Mouse (Mus musculus) stomach, embryonic 15.5 days (tissue): ENCODE results near the gene Chil1. TPM values are rescaled to one million over a fixed set of nuclear protein-coding genes. Genes with fewer than 3 reads are reported as not detected.

Source experiments
- ATAC-seq: fragments of 200-750 bp; cut with Nextera tagmentation; 2 replicates; pipeline ENCODE4 v1.8.0; 2017; ENCODE audit warnings: low read depth, moderate number of reproducible peaks, moderate TSS enrichment; ENCODE audit not compliant: insufficient read depth, low FRiP score
- H3K27ac ChIP-seq: fragments of 300-500 bp; sonication (generic); 2 replicates; pipeline ENCODE4 v1.5.1; 2015; ENCODE audit warnings: mild to moderate bottlenecking, inconsistent platforms
- H3K27me3 ChIP-seq: fragments of 300-500 bp; sonication (generic); replicated peaks from 2 replicates; pipeline ENCODE4 v1.6.1; 2015; ENCODE audit warnings: inconsistent platforms
- H3K36me3 ChIP-seq: fragments of 300-500 bp; sonication (generic); 2 replicates; pipeline ENCODE4 v1.6.1; 2015; ENCODE audit warnings: inconsistent platforms
- H3K4me1 ChIP-seq: fragments of 300-500 bp; sonication (generic); 2 replicates; pipeline ENCODE4 v1.6.1; 2015; ENCODE audit warnings: inconsistent platforms
- H3K4me2 ChIP-seq: fragments of 300-500 bp; sonication (generic); 2 replicates; pipeline ENCODE4 v1.6.1; 2015; ENCODE audit warnings: mild to moderate bottlenecking, inconsistent platforms
- H3K4me3 ChIP-seq: fragments of 300-500 bp; sonication (generic); replicated peaks from 2 replicates; pipeline ENCODE4 v1.5.1; 2015; ENCODE audit warnings: inconsistent platforms
- H3K9ac ChIP-seq: fragments of 300-500 bp; sonication (generic); 2 replicates; pipeline ENCODE4 v1.6.1; 2015; ENCODE audit warnings: inconsistent platforms
- H3K9me3 ChIP-seq: fragments of 300-500 bp; sonication (generic); 2 replicates; pipeline ENCODE4 v1.6.1; 2016; ENCODE audit warnings: inconsistent platforms
- WGBS: fragments of 180-500 bp; shearing (Covaris S2); methylation state at CpG from one replicate; pipeline ENCODE4 v1.1.7; 2015; 5-methylcytosine and 5-hydroxymethylcytosine counted together
- polyA plus RNA-seq: library from polyadenylated mRNA; unstranded; fragments of >200 nt; fragmentation: Nextera tagmentation; extraction: Ambion mirVana; gene quantifications from 2 replicates; pipeline ENCODE4 v1.2.1, GENCODE M21; 2015

Gene Chil1
- polyA plus RNA-seq, 1 experiment from 2014 or later = 2.9 TPM

DNA sequence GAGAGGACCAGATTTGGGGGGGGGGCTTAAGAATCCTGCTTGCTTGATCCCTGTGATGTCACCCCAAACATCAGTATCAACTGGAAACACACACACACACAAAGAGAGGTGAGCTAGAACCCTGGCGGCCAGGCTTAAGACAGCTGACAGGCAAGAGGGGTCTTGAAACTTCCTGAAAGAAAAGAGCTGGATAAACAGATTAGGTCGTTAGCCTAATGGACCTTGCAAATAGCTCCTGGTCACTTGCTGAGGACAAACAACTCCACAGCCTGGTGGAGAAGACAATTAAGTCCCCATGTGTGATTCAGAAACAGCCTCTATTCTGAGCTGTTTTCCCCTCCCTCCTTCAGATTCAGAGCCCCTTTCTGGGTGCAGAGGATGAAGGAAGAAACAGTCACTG lies 29.7 kb downstream of the Chil1 start:
- Histone ChIP-seq H3K36me3 (no peaks in the 10 kb centered on the region), H3K4me2 (no peak overlapping the region), H3K4me1 (peaks cover 22% of the 10 kb centered on the region; the same call in 1 of the 2 replicates), H3K27me3 (no peaks in the 10 kb centered on the region), H3K4me3 (no peak overlapping the region), H3K9ac (no peak overlapping the region), H3K27ac (no peak overlapping the region), H3K9me3 (no peaks in the 10 kb centered on the region)
- no peak for ATAC-seq
- 20% methylated on average over 2 of the region's 2 CpGs for whole genome bisulfite sequencing

DNA sequence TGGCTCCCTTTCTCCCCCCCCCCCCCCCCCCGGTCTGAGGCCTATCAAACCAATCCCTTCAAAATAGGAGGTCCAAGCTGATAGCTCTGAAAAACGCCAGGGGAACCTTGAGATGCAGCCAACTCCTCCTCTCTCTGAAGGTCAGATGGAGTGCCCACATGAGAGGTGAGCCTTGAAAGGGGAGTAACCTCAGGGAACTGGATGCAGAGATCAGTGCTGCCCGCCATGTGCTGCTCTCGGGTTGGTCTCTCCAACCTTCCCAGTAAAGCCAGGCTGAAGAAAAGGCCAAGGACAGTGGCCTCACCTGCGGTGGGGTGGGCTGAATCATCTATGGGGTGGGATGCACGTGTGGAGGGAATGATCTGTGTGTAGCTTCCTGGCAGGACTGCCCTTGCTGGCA lies 30.4 kb downstream of the Chil1 start:
- Histone ChIP-seq H3K36me3 (no peaks in the 10 kb centered on the region), H3K27me3 (no peaks in the 10 kb centered on the region), H3K4me1 (peaks cover 22% of the 10 kb centered on the region; the same call in 1 of the 2 replicates), H3K4me2 (no peak overlapping the region), H3K9ac (no peak overlapping the region), H3K27ac (no peak overlapping the region), H3K4me3 (no peak overlapping the region), H3K9me3 (no peaks in the 10 kb centered on the region)
- ATAC-seq = no peak
- 78% methylated on average over 6 of the region's 6 CpGs for WGBS

DNA sequence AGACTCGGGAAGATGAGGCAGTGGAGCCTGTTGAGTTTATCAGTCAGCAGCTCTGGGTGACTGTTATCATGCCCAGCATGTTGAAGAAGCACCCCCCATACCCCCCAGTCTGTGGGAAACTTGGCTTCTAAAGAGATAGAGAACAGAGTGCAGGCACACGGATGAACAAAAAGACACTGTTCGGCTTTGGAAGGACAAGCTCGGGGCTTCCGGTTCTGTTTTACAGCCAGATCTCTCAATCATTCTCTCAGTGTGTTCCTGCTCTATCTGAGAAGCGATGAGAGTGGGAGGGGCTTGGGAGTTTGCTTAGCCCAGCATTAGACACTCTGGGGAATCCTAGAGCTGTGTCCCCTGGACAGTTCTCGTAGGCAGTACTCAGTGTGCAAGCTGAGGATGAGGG lies 31.4 kb downstream of the Chil1 start:
- no peak overlapping the region for H3K4me2 ChIP-seq
- H3K36me3 ChIP-seq = no peaks in the 10 kb centered on the region
- ATAC-seq = no peak
- 41% methylated on average over 7 of the region's 7 CpGs for WGBS
- H3K9ac ChIP-seq = no peak overlapping the region
- H3K27ac ChIP-seq = peak overlapping the region; percentile 19; the same call in 1 of the 2 replicates
- H3K4me3 ChIP-seq = no peak overlapping the region
- no peaks in the 10 kb centered on the region for H3K9me3 ChIP-seq
- no peaks in the 10 kb centered on the region for H3K27me3 ChIP-seq
- H3K4me1 ChIP-seq = peaks cover 22% of the 10 kb centered on the region; the same call in 1 of the 2 replicates

DNA sequence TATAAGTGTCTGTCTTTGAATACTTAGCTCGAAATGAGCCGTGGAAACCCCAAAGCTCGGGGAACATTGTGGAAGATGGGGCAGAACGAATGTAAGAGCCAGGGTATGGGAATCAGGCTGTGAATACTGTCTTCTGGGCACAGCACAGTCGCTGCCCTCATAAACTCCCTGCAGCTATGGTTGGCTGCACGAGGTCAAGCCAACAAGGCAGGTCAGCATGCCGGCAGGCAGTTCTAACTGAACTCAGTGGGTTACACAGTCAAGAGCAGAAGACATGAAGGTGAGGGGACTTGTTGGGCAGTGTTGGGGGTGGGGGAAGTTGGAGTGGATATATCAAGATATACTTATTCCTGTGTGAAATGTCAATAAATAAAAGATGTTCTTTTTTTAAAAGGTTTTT lies 33.1 kb downstream of the Chil1 start:
- Histone ChIP-seq H3K9ac (no peak overlapping the region), H3K36me3 (no peaks in the 10 kb centered on the region), H3K27ac (no peak overlapping the region), H3K27me3 (no peaks in the 10 kb centered on the region), H3K4me2 (no peak overlapping the region), H3K4me3 (no peak overlapping the region), H3K9me3 (no peaks in the 10 kb centered on the region), H3K4me1 (peaks cover 22% of the 10 kb centered on the region; the same call in 1 of the 2 replicates)
- WGBS = 61% methylated on average over 7 of the region's 7 CpGs
- no peak for ATAC-seq

DNA sequence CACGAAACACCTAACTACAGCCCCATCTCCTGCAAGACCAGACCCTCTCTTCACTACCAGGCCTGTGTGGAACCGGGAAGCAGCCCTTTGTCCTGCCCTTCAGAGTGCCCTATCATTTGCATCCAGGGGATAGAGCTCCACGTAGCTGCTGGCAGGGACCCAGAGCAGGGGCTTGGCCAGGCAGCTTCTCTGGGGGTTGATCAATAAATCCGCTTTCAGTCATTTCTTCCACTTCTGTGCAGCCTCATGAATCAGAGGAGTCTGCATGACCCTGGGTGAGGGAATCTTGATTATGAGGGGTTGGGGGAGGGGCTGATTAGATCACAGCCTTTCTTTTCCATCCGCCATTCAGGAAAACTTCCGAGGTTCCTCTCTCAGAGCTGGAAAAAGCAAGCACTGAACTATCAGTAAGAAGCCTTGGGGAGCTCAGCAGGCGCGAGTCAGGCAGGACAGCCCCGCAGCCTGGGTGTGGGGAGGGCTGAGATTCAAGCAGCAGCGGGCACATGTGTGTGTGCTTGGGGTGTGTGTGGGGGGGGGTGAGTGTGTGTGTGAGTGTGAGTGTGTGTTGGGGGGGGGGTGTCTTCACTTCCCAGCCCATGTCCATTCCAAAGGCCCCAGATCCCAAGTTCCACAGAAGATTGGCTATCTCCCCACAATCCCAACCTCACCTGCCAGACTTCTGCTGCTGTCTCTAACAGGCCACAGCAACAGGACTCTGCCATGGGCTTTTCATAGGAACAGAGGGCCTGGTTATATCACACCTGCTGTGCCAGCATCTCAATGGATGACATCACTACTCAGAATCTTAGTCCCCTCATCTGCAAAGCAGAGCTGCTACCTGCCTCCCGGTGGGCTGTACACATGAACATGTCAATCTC lies 34.0 kb downstream of the Chil1 start:
- no peaks in the 10 kb centered on the region for H3K9me3 ChIP-seq
- H3K4me2 ChIP-seq = no peak overlapping the region
- no peak overlapping the region for H3K9ac ChIP-seq
- peaks cover 20% of the 10 kb centered on the region; the same call in 1 of the 2 replicates for H3K4me1 ChIP-seq
- peak overlapping the region; percentile 61 for H3K27ac ChIP-seq
- no peak for ATAC-seq
- no peaks in the 10 kb centered on the region for H3K36me3 ChIP-seq
- H3K4me3 ChIP-seq = no peak overlapping the region
- no peaks in the 10 kb centered on the region for H3K27me3 ChIP-seq
- WGBS = 32% methylated on average over 11 of the region's 11 CpGs

DNA sequence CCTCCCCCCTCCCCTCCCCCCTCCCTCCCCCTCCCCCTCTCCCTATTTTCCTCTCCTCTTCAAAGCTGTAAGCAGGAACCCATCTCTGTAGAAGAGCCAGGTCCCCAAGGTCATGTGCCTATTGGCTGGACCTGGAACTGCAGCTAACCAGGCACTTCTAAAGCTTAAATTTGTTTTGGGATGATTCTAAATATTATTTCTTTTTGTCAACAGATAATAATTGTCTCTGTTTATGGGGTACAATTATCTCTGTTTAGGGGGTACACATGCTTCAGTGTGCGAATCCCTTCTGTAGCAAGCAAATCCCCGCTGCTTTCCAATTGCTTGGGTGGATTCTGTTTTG lies 34.6 kb downstream of the Chil1 start:
- H3K9ac ChIP-seq = no peak overlapping the region
- no peaks in the 10 kb centered on the region for H3K9me3 ChIP-seq
- no peak overlapping the region for H3K4me3 ChIP-seq
- no peaks in the 10 kb centered on the region for H3K36me3 ChIP-seq
- peak overlapping the region; percentile 67; the same call in 1 of the 2 replicates for H3K27ac ChIP-seq
- no peak overlapping the region for H3K4me2 ChIP-seq
- no peaks in the 10 kb centered on the region for H3K27me3 ChIP-seq
- no peak for ATAC-seq
- peaks cover 17% of the 10 kb centered on the region; the same call in 1 of the 2 replicates for H3K4me1 ChIP-seq
- 60% methylated on average over 2 of the region's 2 CpGs for WGBS

DNA sequence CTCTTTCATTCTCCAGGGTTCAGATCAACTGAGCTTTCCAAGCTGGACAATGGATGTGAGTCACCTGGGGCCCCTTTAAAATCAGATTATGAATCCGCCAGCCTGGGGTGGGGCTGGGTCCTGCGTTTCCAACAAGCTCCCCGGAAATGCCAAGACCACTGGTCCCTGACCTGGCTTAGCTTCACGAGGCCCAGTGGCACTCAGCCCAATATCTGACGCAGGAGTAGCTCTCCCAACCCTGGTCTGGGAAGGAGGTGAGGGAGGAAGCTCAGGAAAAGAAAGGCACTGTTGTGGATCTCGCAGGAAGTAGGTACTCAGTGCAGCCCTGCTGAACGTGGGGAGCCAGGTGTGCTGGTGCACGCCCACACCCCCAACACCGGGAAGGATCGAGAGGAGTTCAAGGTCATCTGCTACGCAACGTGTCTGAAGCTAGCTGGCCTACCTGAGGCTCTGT lies 35.1 kb downstream of the Chil1 start:
- no peaks in the 10 kb centered on the region for H3K27me3 ChIP-seq
- H3K4me2 ChIP-seq = no peak overlapping the region
- H3K36me3 ChIP-seq = no peaks in the 10 kb centered on the region
- H3K4me1 ChIP-seq = peaks cover 17% of the 10 kb centered on the region; the same call in 1 of the 2 replicates
- H3K27ac ChIP-seq = peak overlapping the region; percentile 67
- no peaks in the 10 kb centered on the region for H3K9me3 ChIP-seq
- WGBS = 39% methylated on average over 12 of the region's 12 CpGs
- H3K4me3 ChIP-seq = no peak overlapping the region
- H3K9ac ChIP-seq = no peak overlapping the region
- ATAC-seq = peak; percentile 59

DNA sequence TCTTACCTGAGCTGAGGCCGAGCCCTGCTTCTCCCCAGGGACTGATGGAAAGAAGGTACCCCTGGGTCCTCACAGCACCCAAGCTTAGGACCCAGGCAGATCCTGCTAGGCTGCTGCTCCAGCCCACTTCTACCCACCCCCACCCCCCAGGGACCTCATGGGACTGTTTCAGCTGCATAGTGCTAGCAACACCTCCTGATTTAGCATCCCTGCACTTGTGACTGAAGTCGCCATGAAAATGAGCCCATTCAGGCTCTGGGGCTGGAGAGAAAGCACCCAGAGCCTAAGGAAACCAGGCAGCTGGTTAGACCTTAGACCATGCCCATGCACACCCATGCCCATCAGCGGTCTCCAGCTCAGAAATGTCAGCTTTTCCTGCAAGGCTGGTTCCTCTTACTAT lies 36.0 kb downstream of the Chil1 start:
- ATAC-seq = no peak
- no peak overlapping the region for H3K4me3 ChIP-seq
- H3K27ac ChIP-seq = peak overlapping the region; percentile 67; the same call in 1 of the 2 replicates
- WGBS = 72% methylated on average over 3 of the region's 3 CpGs
- no peaks in the 10 kb centered on the region for H3K9me3 ChIP-seq
- no peaks in the 10 kb centered on the region for H3K36me3 ChIP-seq
- no peaks in the 10 kb centered on the region for H3K27me3 ChIP-seq
- no peak overlapping the region for H3K4me2 ChIP-seq
- peaks cover 17% of the 10 kb centered on the region; the same call in 1 of the 2 replicates for H3K4me1 ChIP-seq
- no peak overlapping the region for H3K9ac ChIP-seq

DNA sequence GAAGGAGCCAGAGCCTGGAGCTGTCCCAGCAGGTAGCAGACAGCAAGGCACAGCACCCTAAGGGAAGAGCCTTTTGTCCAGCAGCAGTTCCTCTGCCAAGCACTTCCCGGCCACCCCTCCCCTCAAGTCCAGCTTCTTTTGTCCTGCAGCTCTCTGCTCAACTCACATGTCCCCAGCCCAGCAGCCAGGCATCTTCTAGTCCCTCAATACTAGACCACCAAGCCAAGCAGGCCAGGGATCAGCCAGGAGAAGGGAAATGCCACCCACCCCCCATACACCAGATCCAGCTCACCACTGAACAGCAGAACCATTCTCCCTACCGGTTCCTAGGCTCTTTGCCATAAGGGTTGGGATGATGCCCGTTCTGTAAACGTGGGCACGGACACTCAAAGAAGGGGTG lies 37.6 kb downstream of the Chil1 start:
- no peak for ATAC-seq
- peaks cover 9% of the 10 kb centered on the region; the same call in 1 of the 2 replicates for H3K4me1 ChIP-seq
- H3K27me3 ChIP-seq = no peaks in the 10 kb centered on the region
- H3K27ac ChIP-seq = no peak overlapping the region
- H3K36me3 ChIP-seq = no peaks in the 10 kb centered on the region
- H3K9me3 ChIP-seq = no peaks in the 10 kb centered on the region
- H3K4me2 ChIP-seq = no peak overlapping the region
- WGBS = 92% methylated on average over 5 of the region's 5 CpGs
- H3K4me3 ChIP-seq = no peak overlapping the region
- H3K9ac ChIP-seq = no peak overlapping the region

DNA sequence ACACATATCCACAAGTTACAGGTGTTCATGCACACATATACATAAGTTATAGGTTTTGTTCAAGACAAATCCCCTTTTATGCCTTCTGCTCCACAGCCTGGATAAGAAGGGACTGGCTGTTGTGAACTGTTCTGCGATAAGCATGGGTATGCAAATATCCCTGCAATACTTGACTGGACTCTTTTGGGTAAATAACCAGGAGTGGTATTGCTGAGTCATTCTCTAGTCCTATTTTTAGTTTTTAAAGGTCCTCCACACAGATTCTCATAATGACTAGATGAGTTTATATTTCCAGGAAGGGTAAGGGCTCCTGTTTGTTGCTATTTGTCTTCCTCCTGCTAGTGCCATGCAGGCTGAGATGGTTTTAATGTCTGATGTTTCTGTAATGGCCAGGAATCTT lies 39.2 kb downstream of the Chil1 start:
- no peak; the same call in 1 of the 2 replicates for ATAC-seq
- no peak overlapping the region for H3K4me2 ChIP-seq
- H3K9me3 ChIP-seq = no peaks in the 10 kb centered on the region
- no peaks in the 10 kb centered on the region for H3K36me3 ChIP-seq
- H3K9ac ChIP-seq = no peak overlapping the region
- H3K27ac ChIP-seq = no peak overlapping the region
- no peak overlapping the region for H3K4me3 ChIP-seq
- H3K4me1 ChIP-seq = peaks cover 2% of the 10 kb centered on the region; the same call in 1 of the 2 replicates
- WGBS = 83% methylated on average over 1 of the region's 1 CpGs
- no peaks in the 10 kb centered on the region for H3K27me3 ChIP-seq

DNA sequence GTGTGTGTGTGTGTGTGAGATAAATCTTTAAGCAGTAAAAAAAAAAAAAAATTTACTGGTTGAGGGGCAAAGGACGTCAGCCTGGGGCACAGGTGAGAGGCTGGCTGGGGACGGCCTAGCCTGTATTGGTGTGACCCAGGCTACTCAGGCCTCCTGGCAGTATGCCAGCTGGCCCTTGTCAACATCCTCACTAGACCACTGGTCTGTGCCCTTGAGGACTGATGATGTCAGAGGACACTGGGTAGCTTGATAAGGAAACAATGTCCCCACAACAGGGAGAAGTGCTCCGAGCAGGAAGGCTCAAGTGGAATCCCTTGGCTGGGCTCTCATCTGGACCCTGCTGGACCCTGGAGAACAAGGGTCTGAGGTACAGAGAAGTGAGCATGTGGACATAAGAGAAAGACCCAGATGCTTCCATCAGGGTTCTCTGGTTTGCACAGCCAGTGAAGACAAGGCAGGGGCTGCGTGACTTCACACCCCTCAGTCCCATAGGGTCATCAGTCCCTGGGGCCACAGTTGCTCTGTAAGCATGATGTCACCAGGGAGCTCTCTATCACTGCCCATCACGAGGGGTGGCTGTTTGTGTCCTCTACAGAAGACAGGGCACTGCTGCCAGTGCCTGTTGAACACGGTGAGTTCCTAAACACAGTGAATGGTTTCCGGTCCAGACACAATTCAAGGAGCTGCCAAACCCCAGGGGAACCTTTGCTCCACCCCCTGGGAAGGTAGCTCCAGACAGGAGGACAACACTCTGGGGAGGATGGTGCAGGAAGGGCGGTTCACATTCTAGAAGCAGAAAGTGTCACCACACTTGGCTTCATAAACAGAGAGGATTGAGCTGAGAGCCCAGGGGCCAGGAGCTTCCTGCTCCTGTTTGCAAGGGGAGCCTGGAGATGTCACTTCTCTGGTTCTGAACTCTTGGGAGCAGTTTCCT lies 40.4 kb downstream of the Chil1 start:
- ATAC-seq = peak; percentile 62; the same call in 1 of the 2 replicates
- Histone ChIP-seq H3K36me3 (no peaks in the 10 kb centered on the region), H3K27ac (no peak overlapping the region), H3K4me1 (no peaks in the 10 kb centered on the region), H3K9ac (no peak overlapping the region), H3K27me3 (no peaks in the 10 kb centered on the region), H3K4me3 (no peak overlapping the region), H3K4me2 (no peak overlapping the region), H3K9me3 (no peaks in the 10 kb centered on the region)
- 51% methylated on average over 8 of the region's 8 CpGs for WGBS
